Mouse (Mus musculus): ENCODE data around the gene Eif2b2. TPM values are rescaled to one million over a fixed set of nuclear protein-coding genes. Genes with fewer than 3 reads are reported as not detected.
A peak's percentile ranks its signal among the peaks of the same experiment; 100 is the strongest.

The Eif2b2 gene
- polyA plus RNA-seq, 1 experiment, result 103 TPM

DNA sequence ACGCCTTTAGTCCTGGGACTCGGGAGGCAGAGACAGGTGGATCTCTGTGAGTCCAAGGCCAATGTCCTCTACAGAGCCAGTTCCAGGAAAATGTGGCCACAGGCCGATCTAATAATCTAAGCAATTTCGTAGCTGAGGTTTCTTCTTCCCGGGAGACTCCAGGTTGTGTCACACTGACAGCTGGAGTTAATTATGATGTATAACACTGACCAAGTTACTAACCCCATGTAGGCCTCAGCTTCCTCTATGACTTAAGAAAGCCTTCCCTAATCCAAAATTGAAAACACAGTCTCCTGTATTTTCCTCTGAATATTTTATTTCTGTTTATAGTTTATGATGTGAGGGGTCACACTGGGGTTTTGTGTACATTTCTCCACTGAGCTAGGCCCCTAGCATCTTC lies 4.2 kb upstream of the Eif2b2 start:
- Histone ChIP-seq H3K4me3 (ENCODE audit: low read depth, low read length) (no peak overlapping the region), H3K4me1 (ENCODE audit: control insufficient read depth, insufficient read depth, insufficient read length, low read length) (no peaks in the 10 kb centered on the region), H3K27ac (ENCODE audit: insufficient read depth, low read depth, low read length) (no peak overlapping the region), H3K27me3 (ENCODE audit: control insufficient read depth, insufficient read depth, low read length) (no peaks in the 10 kb centered on the region), H3K36me3 (ENCODE audit: control insufficient read depth, insufficient read depth, low read length) (no peaks in the 10 kb centered on the region)
- TF ChIP-seq CTCF (IDR thresholded peaks at IDR 0.05; ENCODE audit: extremely low read depth, insufficient read length, insufficient replicate concordance, low read depth, low read length), result no peak
- no peak for TF ChIP-seq POLR2A (IDR thresholded peaks at IDR 0.05; ENCODE audit: low read depth, low read length)
- WGBS, result 69% methylated on average over 5 of the region's 5 CpGs

DNA sequence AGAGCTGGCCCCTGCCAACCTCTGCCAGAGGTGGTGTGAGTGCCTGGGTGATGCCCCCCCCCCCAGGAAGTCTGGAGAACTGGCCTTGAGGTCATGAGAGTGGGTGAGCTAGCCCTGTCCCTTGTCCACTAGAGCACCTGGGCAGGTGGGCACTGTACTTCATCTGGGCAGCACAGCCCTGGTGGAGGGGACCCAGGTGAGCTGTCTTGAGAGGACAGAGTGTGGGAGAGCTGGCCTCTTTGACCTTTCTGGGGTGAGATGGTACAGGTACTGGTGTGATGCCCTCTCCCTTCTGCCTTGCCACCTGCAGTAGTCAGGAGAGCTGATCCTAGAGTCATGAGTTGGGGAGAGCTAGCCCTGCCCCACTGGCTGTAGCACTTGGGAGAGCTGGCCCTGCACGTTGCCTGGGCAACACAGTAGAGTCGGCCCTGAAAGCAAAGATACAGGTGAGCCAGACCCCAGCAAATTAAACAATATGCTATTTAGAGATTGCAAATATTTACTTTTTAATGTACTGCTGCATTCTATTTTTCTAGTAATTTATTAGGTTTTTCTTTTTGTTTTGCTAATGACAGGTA lies 1.5 kb upstream of the Eif2b2 start:
- H3K4me3 ChIP-seq (ENCODE audit: low read depth, low read length), result no peak overlapping the region
- no peaks in the 10 kb centered on the region for H3K4me1 ChIP-seq (ENCODE audit: control insufficient read depth, insufficient read depth, insufficient read length, low read length)
- no peak overlapping the region for H3K27ac ChIP-seq (ENCODE audit: insufficient read depth, low read depth, low read length)
- TF ChIP-seq CTCF (IDR thresholded peaks at IDR 0.05; ENCODE audit: extremely low read depth, insufficient read length, insufficient replicate concordance, low read depth, low read length) (no peak), POLR2A (IDR thresholded peaks at IDR 0.05; ENCODE audit: low read depth, low read length) (no peak)
- WGBS, result 66% methylated on average over 2 of the region's 2 CpGs
- peaks cover 10% of the 10 kb centered on the region; the same call in 1 of the 2 replicates for H3K36me3 ChIP-seq (ENCODE audit: control insufficient read depth, insufficient read depth, low read length)
- H3K27me3 ChIP-seq (ENCODE audit: control insufficient read depth, insufficient read depth, low read length), result no peaks in the 10 kb centered on the region

DNA sequence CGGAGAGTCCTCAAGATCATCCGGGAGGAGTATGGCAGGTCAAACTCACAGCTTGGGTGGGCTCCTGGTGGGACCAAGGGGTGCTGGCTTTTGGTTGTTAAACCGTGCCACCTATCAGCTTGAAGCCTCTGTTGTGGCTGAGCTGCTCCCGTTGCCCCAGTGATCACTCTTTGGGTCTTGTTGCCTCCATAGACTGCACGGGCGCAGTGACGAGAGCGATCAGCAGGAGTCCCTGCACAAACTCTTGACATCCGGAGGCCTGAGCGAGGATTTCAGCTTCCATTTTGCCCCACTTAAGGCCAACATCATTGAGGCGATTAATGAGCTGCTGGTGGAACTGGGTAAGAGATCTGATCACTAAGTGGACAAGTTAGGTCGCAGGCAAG lies 617 bp downstream of the Eif2b2 start:
- H3K27me3 ChIP-seq (ENCODE audit: control insufficient read depth, insufficient read depth, low read length), result no peaks in the 10 kb centered on the region
- H3K4me1 ChIP-seq (ENCODE audit: control insufficient read depth, insufficient read depth, insufficient read length, low read length), result no peaks in the 10 kb centered on the region
- TF ChIP-seq POLR2A (IDR thresholded peaks at IDR 0.05; ENCODE audit: low read depth, low read length) (no peak), CTCF (IDR thresholded peaks at IDR 0.05; ENCODE audit: extremely low read depth, insufficient read length, insufficient replicate concordance, low read depth, low read length) (no peak)
- peaks cover 28% of the 10 kb centered on the region for H3K36me3 ChIP-seq (ENCODE audit: control insufficient read depth, insufficient read depth, low read length)
- 0 out of 2 replicates have a peak overlapping the region, but pooled peaks have one; percentile 33 for H3K27ac ChIP-seq (ENCODE audit: insufficient read depth, low read depth, low read length)
- WGBS, result 3% methylated on average over 12 of the region's 12 CpGs
- H3K4me3 ChIP-seq (ENCODE audit: low read depth, low read length), result peak overlapping the region; percentile 93

DNA sequence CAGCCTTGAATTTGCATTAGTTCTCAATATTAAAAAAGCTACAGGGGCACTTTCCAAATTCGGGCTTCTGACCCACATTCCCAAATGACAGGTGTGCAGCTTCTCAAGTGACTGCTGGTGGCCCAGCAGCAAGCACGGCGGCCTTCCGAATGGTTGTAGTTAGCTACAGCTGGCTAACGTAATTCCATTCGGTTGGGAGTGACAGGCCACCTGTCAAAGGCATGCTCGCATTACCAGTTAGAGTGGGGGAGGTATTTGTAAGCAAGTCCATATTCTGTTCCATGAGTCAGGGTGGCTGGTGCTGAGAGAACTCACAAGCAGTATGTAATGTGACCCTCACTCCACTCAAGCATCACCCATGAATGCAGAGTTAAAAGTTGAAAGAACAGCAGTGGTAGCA lies 7.9 kb downstream of the Eif2b2 start:
- Histone ChIP-seq H3K36me3 (ENCODE audit: control insufficient read depth, insufficient read depth, low read length) (peaks cover 32% of the 10 kb centered on the region), H3K4me3 (ENCODE audit: low read depth, low read length) (no peak overlapping the region), H3K27me3 (ENCODE audit: control insufficient read depth, insufficient read depth, low read length) (no peaks in the 10 kb centered on the region), H3K27ac (ENCODE audit: insufficient read depth, low read depth, low read length) (no peak overlapping the region), H3K4me1 (ENCODE audit: control insufficient read depth, insufficient read depth, insufficient read length, low read length) (no peaks in the 10 kb centered on the region)
- TF ChIP-seq POLR2A (IDR thresholded peaks at IDR 0.05; ENCODE audit: low read depth, low read length) (no peak), CTCF (IDR thresholded peaks at IDR 0.05; ENCODE audit: extremely low read depth, insufficient read length, insufficient replicate concordance, low read depth, low read length) (no peak)
- 78% methylated on average over 7 of the region's 7 CpGs for WGBS

DNA sequence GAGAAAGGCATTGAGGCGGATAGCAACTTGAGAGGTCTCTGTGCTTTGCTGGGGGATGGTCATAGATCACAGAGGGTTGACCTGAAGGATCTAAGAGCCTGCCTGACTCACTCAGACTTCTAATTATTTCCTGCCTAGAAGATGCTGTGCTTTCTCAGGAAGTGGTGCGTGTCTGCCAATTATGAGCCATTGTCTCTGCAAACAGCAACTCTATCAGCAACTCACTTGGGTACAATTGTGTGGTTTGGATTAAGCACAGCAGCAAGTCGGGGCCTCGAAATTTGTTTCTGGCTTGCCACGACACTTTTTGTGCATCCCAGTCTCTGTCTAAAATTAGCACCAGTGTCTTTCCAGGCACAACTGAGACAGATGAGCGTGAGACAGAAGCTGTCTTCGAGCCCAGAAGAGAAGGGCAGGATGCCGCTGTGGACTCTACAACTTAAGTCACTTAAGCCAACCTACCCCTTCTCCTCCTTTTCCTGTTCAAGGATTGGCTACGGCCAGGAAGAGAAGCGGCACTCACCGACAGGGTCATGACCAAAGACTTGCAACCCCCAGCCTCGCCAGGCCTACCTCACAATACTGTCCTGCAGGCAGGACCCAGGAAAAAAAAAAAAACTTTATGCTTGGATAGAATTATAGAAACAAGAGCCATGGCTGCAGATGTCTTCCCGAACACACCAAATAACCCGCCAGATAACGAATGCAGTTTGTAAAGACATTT lies 8.8 kb downstream of the Eif2b2 start:
- Histone ChIP-seq H3K4me3 (ENCODE audit: low read depth, low read length) (no peak overlapping the region), H3K4me1 (ENCODE audit: control insufficient read depth, insufficient read depth, insufficient read length, low read length) (no peaks in the 10 kb centered on the region), H3K27ac (ENCODE audit: insufficient read depth, low read depth, low read length) (no peak overlapping the region), H3K27me3 (ENCODE audit: control insufficient read depth, insufficient read depth, low read length) (no peaks in the 10 kb centered on the region), H3K36me3 (ENCODE audit: control insufficient read depth, insufficient read depth, low read length) (peaks cover 24% of the 10 kb centered on the region)
- WGBS, result 74% methylated on average over 15 of the region's 15 CpGs
- TF ChIP-seq CTCF (IDR thresholded peaks at IDR 0.05; ENCODE audit: extremely low read depth, insufficient read length, insufficient replicate concordance, low read depth, low read length) (no peak), POLR2A (IDR thresholded peaks at IDR 0.05; ENCODE audit: low read depth, low read length) (no peak)

DNA sequence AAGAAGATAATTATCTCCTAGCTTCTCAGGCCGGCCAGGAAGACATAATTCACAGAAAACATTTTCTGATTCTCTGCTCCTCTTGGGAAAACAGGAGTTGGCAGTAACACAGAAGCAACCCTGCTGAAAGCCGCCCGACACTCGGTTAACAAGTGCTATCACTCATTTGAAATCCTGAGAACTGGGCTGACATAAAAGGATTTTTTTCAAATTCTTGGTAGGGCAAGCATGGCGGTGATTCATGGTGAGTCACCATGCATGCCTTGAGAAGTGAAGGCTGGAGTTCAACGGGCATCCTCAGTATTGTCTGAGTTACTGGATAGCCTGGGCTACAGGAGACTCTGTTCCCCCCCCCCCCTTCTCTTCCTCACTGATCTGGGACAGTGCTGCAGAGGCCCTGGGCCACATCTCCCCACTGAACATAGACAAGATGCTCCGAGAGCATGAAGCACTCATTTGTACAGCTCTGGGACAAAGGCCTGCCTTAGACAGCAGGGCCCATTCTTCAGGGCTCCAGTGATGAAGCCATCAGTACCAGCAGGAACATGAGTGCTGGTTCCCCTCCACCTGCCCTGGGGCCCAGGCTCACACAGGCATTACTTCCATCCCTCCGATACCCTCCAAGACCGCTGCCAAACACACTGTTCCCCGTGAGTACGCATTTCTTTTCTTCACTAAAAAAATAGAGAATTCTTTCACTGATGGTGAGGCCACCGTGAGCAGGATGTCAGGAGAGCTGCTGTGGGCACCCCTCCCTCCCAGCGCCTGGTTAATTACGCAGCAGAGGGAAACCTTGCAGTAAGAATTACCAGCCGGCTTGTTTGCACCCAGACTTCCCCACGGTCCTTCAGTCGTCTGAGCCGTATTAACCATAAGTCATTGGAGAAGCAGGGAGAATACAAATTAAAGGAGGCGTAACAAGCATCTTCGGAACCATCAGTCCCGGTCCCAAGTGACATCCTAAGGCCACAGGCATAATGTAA lies 14.4 kb downstream of the Eif2b2 start:
- Histone ChIP-seq H3K27me3 (ENCODE audit: control insufficient read depth, insufficient read depth, low read length) (no peaks in the 10 kb centered on the region), H3K4me1 (ENCODE audit: control insufficient read depth, insufficient read depth, insufficient read length, low read length) (no peaks in the 10 kb centered on the region), H3K27ac (ENCODE audit: insufficient read depth, low read depth, low read length) (no peak overlapping the region), H3K36me3 (ENCODE audit: control insufficient read depth, insufficient read depth, low read length) (peaks cover 8% of the 10 kb centered on the region), H3K4me3 (ENCODE audit: low read depth, low read length) (no peak overlapping the region)
- 90% methylated on average over 21 of the region's 21 CpGs for WGBS
- TF ChIP-seq POLR2A (IDR thresholded peaks at IDR 0.05; ENCODE audit: low read depth, low read length) (no peak), CTCF (IDR thresholded peaks at IDR 0.05; ENCODE audit: extremely low read depth, insufficient read length, insufficient replicate concordance, low read depth, low read length) (no peak)
